In genomic region chr14:122023928-122024327, GRCm38 (mm10) we compare ENCODE assay signal across 35 mouse cellular contexts. TPM values are rescaled to one million over a fixed set of nuclear protein-coding genes. Genes with fewer than 3 reads are reported as not detected.
DNase-seq lines count a peak whose midpoint lies in the region; ATAC-seq lines count a peak whose summit lies in the region.
"Had no signal": no experiment of that assay in that cellular context is flagged by ENCODE, and none has a peak within 500 bp of the region (broad histone marks: within the 10 kb centered on the region; RNA-seq: fewer than 3 reads in every experiment).

No protein-coding gene starts in this region.

- no peak overlapping the region for H3K4me2 ChIP-seq in liver, embryonic 16.5 days (ENCODE audit: low read depth, low read length)
- H3K4me2 ChIP-seq: forebrain, embryonic 15.5 days; heart, embryonic 13.5 days; intestine, embryonic 15.5 days had no signal

- H3K27me3 ChIP-seq in liver, embryonic 16.5 days (ENCODE audit: control insufficient read depth, insufficient read depth, low read depth, low read length): no peaks in the 10 kb centered on the region
- H3K27me3 ChIP-seq: forebrain, embryonic 15.5 days; heart, embryonic 13.5 days; intestine, embryonic 15.5 days had no signal

- no peaks in the 10 kb centered on the region for H3K9me3 ChIP-seq in liver, embryonic 16.5 days (replicated peaks; ENCODE audit: control insufficient read depth, low read length)
- H3K9me3 ChIP-seq: forebrain, embryonic 15.5 days; heart, embryonic 13.5 days; hindbrain, embryonic 10.5 days; intestine, embryonic 15.5 days; megakaryocyte, embryonic 14.5 days had no signal

- ATAC-seq in common myeloid progenitor, adult 5-6 weeks (replicated peaks; ENCODE audit: low read depth, poor library complexity, severe bottlenecking): peak; percentile 79
- ATAC-seq in liver, embryonic 16.5 days (ENCODE audit: low read depth): peak; percentile 37
- ATAC-seq: activated CD4-positive, CD25-positive, alpha-beta regulatory T cell, adult 4 months; forebrain, embryonic 15.5 days; hindbrain, postnatal 0 days; intestine, embryonic 15.5 days had no signal

- no peak overlapping the region for H3K9ac ChIP-seq in liver, embryonic 16.5 days (ENCODE audit: low read depth, low read length)
- H3K9ac ChIP-seq: forebrain, embryonic 15.5 days; heart, embryonic 13.5 days; intestine, embryonic 15.5 days had no signal

- H3K36me3 ChIP-seq in liver, embryonic 16.5 days (ENCODE audit: control insufficient read depth, insufficient read depth): no peaks in the 10 kb centered on the region

- H3K4me1 ChIP-seq in liver, embryonic 16.5 days (ENCODE audit: control insufficient read depth, low read depth, low read length): peaks cover 23% of the 10 kb centered on the region
- H3K4me1 ChIP-seq: forebrain, embryonic 15.5 days; hindbrain, embryonic 10.5 days; intestine, embryonic 15.5 days had no signal

- no peak overlapping the region for H3K4me3 ChIP-seq in liver, embryonic 16.5 days (ENCODE audit: low read depth, low read length)
- H3K4me3 ChIP-seq: forebrain, embryonic 15.5 days; heart, embryonic 13.5 days; hindbrain, embryonic 10.5 days; intestine, embryonic 15.5 days had no signal

- DNase-seq in heart, adult 11 months: peak; percentile 70
- DNase-seq in heart, postnatal 4 days: no peak
- no peak for DNase-seq in kidney, adult 9 months
- no peak for DNase-seq in spleen, adult 18-20 months
- no peak for DNase-seq in urinary bladder, postnatal 14 days (ENCODE audit: low spot score)
- DNase-seq: adrenal gland, adult 8-10 months; cerebellum, adult 8-10 months; cerebellum, postnatal 25 days; heart, postnatal 10 days; kidney, adult 2 months; kidney, postnatal 4 days; lung, postnatal 36 days; midbrain, embryonic 14.5 days had no signal

- no peak overlapping the region for H3K27ac ChIP-seq in liver, embryonic 16.5 days (ENCODE audit: low read length)
- H3K27ac ChIP-seq: forebrain, embryonic 15.5 days; heart, embryonic 13.5 days; hindbrain, embryonic 10.5 days; hindbrain, postnatal 0 days; intestine, embryonic 15.5 days; kidney, postnatal 0 days had no signal

RNA-seq across cellular contexts. Expression of gene Timm8a2, which starts 10.5 kb away (rescaled TPM):
- not detected for total RNA-seq in heart, postnatal 4 days (2021)
- total RNA-seq in common myeloid progenitor, adult 5-6 weeks (2017): not detected in 2 replicates
- polyA plus RNA-seq in liver, embryonic 16.5 days (2015; fragmentation: Nextera tagmentation; extraction: Ambion mirVana): not detected in 2 replicates
- total RNA-seq: adrenal gland, adult 8-10 months; adrenal gland, postnatal 4 days; gastrocnemius, adult 8-10 months; gastrocnemius, postnatal 4 days; heart, adult 8-10 months; heart, postnatal 10 days; hindbrain, postnatal 0 days; layer of hippocampus, adult 8-10 months; liver, adult 2 months; monocyte, adult 5-6 weeks had no signal
- polyA plus RNA-seq: activated CD4-positive, CD25-positive, alpha-beta regulatory T cell, adult 4 months; embryonic facial prominence, embryonic 11.5 days; forebrain, embryonic 15.5 days; heart, embryonic 13.5 days; hindbrain, embryonic 10.5 days; hindbrain, postnatal 0 days; intestine, embryonic 15.5 days; kidney, adult 2 months; kidney, postnatal 0 days; limb, embryonic 11.5 days; liver, adult 2 months; lung, embryonic 16.5 days; midbrain, embryonic 14.5 days; neural tube, embryonic 14.5 days; stomach, embryonic 14.5 days had no signal

RNA-seq across cellular contexts. Expression of gene Gpr183, which starts 58.9 kb away (rescaled TPM):
- total RNA-seq in heart, postnatal 4 days (2021): 1 to 10 TPM; 2.8 to 3.3 TPM
- total RNA-seq in common myeloid progenitor, adult 5-6 weeks (2017): 2.9 and 8.1 TPM in 2 replicates
- polyA plus RNA-seq in liver, embryonic 16.5 days (2015; fragmentation: Nextera tagmentation; extraction: Ambion mirVana): 1.1 and 1.7 TPM in 2 replicates
